Mouse (Mus musculus): ENCODE data around the gene Sox11. TPM values are rescaled to one million over a fixed set of nuclear protein-coding genes. Genes with fewer than 3 reads are reported as not detected.

The Sox11 gene
- polyA plus RNA-seq, 1 experiment, result 273 TPM

- peak; percentile 68 for DNase-seq (ENCODE audit: low read depth)
Measured at GRCm38 (mm10) chr12:27343606-27344410, 1.4 kb upstream of the Sox11 start.

DNA sequence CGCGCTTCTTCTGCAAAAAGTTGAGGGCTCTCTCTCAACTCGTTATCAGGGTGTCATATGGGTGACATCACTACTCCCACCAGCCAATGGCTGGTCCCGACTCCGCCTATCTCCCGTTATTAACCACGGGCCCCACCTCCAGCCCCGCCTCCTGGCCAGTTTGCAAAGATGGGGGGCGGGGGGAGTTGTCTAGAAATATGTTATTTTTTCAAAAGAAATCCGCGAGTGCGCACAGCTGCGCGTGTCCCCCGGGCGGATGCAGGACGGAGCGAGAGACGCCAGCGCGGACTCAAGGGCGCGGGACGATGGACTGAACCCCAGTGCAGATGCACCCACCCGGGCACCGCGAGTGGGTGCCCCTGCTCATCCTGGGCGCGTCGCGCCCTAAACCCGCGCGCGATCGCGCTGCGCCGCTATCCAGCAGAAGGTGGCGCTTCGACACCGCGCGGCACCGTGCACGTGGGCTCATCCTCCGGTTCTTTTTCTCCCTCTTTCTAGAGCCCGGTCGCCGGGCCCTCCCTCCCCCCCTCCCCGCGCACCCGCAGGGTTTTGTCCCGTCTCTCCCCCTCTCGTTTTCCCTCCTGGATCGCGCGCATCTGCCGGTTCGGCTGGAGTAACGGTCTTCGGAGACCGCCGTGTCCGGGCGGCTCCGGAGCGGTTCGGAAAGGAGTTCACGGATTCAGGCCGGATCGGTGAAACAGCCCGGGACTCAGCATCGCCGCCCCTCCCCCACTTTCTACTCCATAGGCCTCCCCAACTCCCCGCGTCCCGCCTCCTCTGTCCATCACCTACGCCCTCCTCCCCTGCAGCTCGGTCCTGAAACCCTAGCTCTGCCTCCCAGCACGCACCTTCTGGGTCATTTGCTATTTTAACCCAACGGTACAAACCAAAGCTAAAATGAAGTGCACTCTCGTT is 574 bp upstream of the Sox11 start:
- peak; percentile 100 for DNase-seq (ENCODE audit: low read depth)
- peak; percentile 61 for TF ChIP-seq CTCF (IDR thresholded peaks at IDR 0.05; ENCODE audit: borderline replicate concordance, extremely low read depth, insufficient read depth, insufficient read length)
- TF ChIP-seq POLR2A (IDR thresholded peaks at IDR 0.05; ENCODE audit: borderline replicate concordance, extremely low read depth, insufficient read depth, insufficient read length, poor library complexity, severe bottlenecking), result peak; percentile 40; the same call in 1 of the 2 replicates

More at GRCm38 (mm10) chr12:27343606-27344410, 1.4 kb upstream of the Sox11 start:
- TF ChIP-seq POLR2A (IDR thresholded peaks at IDR 0.05; ENCODE audit: borderline replicate concordance, extremely low read depth, insufficient read depth, insufficient read length, poor library complexity, severe bottlenecking), result no peak
- TF ChIP-seq CTCF (IDR thresholded peaks at IDR 0.05; ENCODE audit: borderline replicate concordance, extremely low read depth, insufficient read depth, insufficient read length), result no peak

GRCm38 (mm10) chr12:27341130-27341870 is 1.1 kb downstream of the Sox11 start:
- TF ChIP-seq CTCF (IDR thresholded peaks at IDR 0.05; ENCODE audit: borderline replicate concordance, extremely low read depth, insufficient read depth, insufficient read length), result no peak
- no peak for TF ChIP-seq POLR2A (IDR thresholded peaks at IDR 0.05; ENCODE audit: borderline replicate concordance, extremely low read depth, insufficient read depth, insufficient read length, poor library complexity, severe bottlenecking)
- DNase-seq (ENCODE audit: low read depth), result peak; percentile 76

DNA sequence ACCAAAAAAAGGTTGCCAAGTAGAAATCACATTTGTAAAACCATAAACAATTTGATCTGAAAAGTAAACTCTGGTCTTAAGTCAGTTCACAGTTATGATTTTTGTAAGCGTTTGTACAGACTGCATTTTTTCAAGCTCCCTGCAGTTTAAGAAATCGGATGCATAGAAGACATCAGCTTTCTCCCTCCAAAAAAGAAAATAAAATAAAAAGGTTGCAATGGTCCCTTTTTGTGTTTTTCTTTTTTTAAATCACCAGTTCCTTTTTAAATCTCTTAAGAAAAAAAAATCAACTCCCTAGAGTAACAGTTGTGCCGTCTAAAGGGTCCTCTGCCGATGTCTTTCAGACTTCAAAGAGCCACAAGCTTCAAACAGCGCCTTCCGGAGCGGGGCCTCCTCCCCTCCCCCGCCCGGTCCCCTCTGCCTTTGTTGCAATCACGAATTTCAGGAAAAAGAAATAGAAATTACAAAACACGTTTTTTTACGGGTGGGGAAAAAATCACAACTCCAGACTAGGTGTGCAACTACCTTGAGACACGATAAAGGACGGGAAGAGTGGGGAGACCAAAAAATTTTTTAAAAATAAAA is 1.8 kb downstream of the Sox11 start:
- DNase-seq (ENCODE audit: low read depth), result peak; percentile 83
- TF ChIP-seq POLR2A (IDR thresholded peaks at IDR 0.05; ENCODE audit: borderline replicate concordance, extremely low read depth, insufficient read depth, insufficient read length, poor library complexity, severe bottlenecking), result no peak
- no peak for TF ChIP-seq CTCF (IDR thresholded peaks at IDR 0.05; ENCODE audit: borderline replicate concordance, extremely low read depth, insufficient read depth, insufficient read length)

DNA sequence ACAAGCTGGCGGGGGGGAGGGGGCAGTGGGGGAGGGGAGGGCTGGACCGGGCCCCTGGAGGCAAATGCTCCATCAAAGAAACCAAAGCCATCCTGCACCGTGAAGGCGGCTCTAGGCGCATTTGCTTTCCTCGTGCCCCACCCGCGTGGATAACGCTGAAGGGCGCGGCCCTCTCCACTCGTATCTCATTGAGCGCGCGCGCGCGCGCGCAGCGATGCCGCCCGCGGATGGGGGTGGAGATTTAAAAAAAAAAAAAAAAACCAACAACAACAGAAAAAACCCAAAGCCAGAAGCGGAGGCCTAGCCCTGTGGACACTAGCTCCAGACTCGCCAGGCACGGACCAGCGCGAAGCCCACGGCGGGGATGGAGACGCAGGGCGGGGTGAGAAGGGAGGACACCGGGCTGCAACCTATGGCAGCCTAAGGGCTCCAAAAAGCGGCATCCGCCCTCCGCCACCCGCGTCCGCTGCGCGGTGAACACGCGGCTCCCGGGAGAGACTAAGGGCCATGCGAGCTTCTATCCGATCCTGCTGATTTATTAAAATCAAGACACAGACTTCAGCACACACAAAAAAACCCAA is 3.1 kb downstream of the Sox11 start:
- TF ChIP-seq POLR2A (IDR thresholded peaks at IDR 0.05; ENCODE audit: borderline replicate concordance, extremely low read depth, insufficient read depth, insufficient read length, poor library complexity, severe bottlenecking), result no peak
- TF ChIP-seq CTCF (IDR thresholded peaks at IDR 0.05; ENCODE audit: borderline replicate concordance, extremely low read depth, insufficient read depth, insufficient read length), result no peak
- DNase-seq (ENCODE audit: low read depth), result no peak

GRCm38 (mm10) chr12:27338721-27339170 is 3.6 kb downstream of the Sox11 start:
- TF ChIP-seq POLR2A (IDR thresholded peaks at IDR 0.05; ENCODE audit: borderline replicate concordance, extremely low read depth, insufficient read depth, insufficient read length, poor library complexity, severe bottlenecking) (no peak), CTCF (IDR thresholded peaks at IDR 0.05; ENCODE audit: borderline replicate concordance, extremely low read depth, insufficient read depth, insufficient read length) (no peak)
- peak; percentile 76 for DNase-seq (ENCODE audit: low read depth)

- DNase-seq (ENCODE audit: low read depth), result peak; percentile 72
- TF ChIP-seq CTCF (IDR thresholded peaks at IDR 0.05; ENCODE audit: borderline replicate concordance, extremely low read depth, insufficient read depth, insufficient read length), result no peak
- TF ChIP-seq POLR2A (IDR thresholded peaks at IDR 0.05; ENCODE audit: borderline replicate concordance, extremely low read depth, insufficient read depth, insufficient read length, poor library complexity, severe bottlenecking), result no peak
Measured at GRCm38 (mm10) chr12:27338116-27338515, 4.3 kb downstream of the Sox11 start.

- DNase-seq (ENCODE audit: low read depth), result no peak
- no peak for TF ChIP-seq CTCF (IDR thresholded peaks at IDR 0.05; ENCODE audit: borderline replicate concordance, extremely low read depth, insufficient read depth, insufficient read length)
- no peak for TF ChIP-seq POLR2A (IDR thresholded peaks at IDR 0.05; ENCODE audit: borderline replicate concordance, extremely low read depth, insufficient read depth, insufficient read length, poor library complexity, severe bottlenecking)
Measured at GRCm38 (mm10) chr12:27337482-27337881, 4.9 kb downstream of the Sox11 start.

DNA sequence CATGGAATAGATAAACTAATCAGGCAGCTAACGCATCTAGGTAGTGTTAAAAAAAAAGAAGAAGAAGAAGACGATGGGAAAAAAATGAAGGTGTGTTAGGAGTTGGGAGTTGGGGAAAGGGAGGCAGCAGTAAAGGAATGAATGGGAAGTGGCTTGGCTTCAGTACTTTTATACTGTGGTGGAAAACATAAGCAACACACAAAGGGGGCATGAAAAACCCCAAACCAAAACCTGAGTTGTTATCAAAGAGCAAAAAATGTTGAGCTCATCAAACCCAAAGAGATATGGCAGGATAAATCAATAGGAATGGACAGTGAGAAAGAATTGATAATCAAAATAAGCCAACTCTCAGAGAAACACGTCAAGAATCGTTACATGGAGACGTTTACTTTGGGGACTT is 5.6 kb downstream of the Sox11 start:
- TF ChIP-seq CTCF (IDR thresholded peaks at IDR 0.05; ENCODE audit: borderline replicate concordance, extremely low read depth, insufficient read depth, insufficient read length) (no peak), POLR2A (IDR thresholded peaks at IDR 0.05; ENCODE audit: borderline replicate concordance, extremely low read depth, insufficient read depth, insufficient read length, poor library complexity, severe bottlenecking) (no peak)
- DNase-seq (ENCODE audit: low read depth), result peak; percentile 43

DNA sequence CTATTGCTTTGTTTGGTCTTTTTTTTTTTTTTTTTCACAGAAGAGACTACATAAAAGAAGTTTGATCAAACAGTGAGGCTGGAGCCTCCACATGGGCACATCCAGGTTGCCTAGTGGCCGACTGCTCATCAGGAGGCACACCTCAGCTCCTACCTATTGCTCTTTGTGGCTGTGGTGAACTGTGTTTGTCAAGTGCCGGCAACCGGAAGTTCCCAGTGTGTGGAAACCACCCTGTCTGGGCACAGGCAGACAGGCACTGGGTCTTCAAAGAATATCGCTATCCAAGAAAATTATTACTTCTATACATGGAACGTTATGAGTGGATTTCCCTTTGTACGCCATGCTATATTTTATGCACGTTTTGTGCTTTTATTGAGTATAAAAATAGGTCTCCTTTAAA is 6.0 kb downstream of the Sox11 start:
- TF ChIP-seq CTCF (IDR thresholded peaks at IDR 0.05; ENCODE audit: borderline replicate concordance, extremely low read depth, insufficient read depth, insufficient read length) (no peak), POLR2A (IDR thresholded peaks at IDR 0.05; ENCODE audit: borderline replicate concordance, extremely low read depth, insufficient read depth, insufficient read length, poor library complexity, severe bottlenecking) (no peak)
- DNase-seq (ENCODE audit: low read depth), result peak; percentile 52

Measured in brain, embryonic 14.5 days (tissue).